Mouse (Mus musculus): ENCODE measurements around the gene Slc41a2. TPM values are rescaled to one million over a fixed set of nuclear protein-coding genes. Genes with fewer than 3 reads are reported as not detected.

Slc41a2 gene
- total RNA-seq, 2 experiments from 2014 or later, result 0.19 to 1.2 TPM

GRCm38 (mm10) chr10:83197690-83198336 is 139.9 kb downstream of the Slc41a2 start:
- ATAC-seq (replicated peaks; ENCODE audit: low FRiP score, poor library complexity, severe bottlenecking), result peak; percentile 73

DNA sequence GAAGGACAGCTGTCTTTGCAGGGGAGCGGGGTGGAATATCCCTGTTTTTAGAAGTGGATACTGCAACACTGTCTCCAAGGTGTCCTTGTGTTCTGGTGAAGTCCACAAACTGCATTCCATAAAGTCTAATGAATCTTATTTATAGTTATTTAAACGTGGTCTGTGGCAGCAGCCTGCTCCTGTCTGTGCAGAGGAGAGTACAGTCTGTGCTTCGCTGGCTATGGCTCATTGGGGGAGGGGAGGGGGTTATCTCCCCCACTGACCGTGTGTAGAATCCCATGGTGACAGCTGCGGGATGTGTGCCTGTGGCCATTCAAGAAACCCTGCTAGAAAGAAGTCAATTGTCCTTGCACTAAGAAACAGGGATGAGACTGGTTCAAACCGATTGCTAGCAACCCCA is 145.7 kb downstream of the Slc41a2 start:
- no peak for ATAC-seq (replicated peaks; ENCODE audit: low FRiP score, poor library complexity, severe bottlenecking)

DNA sequence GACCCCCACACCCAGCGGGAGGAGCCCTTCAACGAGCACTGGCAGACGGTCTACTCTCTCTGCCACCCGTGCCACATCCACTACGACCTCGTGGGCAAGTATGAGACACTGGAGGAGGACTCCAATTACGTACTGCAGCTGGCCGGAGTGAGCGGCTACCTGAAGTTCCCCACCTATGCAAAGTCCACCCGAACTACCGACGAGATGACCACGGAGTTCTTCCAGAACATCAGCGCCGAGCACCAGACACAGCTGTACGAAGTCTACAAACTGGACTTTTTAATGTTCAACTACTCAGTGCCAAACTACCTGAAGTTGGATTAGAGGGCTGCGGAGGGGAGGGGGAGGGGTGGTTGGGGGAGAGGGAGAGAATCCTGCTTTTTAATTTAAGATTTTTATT is 146.2 kb downstream of the Slc41a2 start:
- ATAC-seq (replicated peaks; ENCODE audit: low FRiP score, poor library complexity, severe bottlenecking), result no peak

DNA sequence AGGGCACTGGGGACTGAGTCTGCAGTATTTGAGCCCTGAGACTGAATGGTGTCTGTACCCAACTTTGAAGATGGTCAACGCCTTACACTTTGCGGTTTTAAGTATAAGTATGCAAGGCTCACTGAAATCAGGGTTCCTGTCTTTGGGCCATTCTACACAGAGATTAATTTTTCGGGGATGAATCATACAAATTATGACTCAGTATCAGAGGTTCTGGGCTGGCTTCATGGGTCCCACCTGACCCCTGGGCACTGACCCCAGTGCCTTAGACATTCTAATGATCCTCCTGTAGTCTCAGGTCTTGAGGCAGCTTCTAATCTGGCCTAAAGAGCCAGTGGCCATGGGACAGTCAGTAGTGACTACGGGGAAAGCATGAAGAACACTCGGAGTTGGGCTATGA is 148.6 kb downstream of the Slc41a2 start:
- ATAC-seq (replicated peaks; ENCODE audit: low FRiP score, poor library complexity, severe bottlenecking), result no peak

DNA sequence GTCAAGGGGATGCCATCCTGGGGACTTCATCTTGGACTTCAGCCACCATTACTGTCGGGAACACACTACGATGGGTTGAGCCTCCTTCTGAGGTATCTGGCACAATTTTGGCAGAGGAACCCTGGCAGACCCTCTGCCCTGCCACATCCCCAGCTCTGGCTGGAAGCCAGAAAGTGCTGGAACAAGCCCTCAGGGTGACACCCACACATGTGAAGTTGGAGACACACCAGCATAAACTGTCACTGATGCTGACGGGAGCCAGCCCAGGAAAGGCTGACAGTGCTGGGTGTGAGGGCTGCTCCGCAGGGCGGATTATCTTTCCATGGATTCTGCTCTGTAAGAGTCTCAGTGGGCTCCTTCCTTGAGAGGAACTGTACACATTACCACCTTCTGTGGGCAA is 150.7 kb downstream of the Slc41a2 start:
- ATAC-seq (replicated peaks; ENCODE audit: low FRiP score, poor library complexity, severe bottlenecking), result no peak

GRCm38 (mm10) chr10:83186167-83186566 is 151.5 kb downstream of the Slc41a2 start:
- no peak for ATAC-seq (replicated peaks; ENCODE audit: low FRiP score, poor library complexity, severe bottlenecking)

GRCm38 (mm10) chr10:83185121-83185520 is 152.6 kb downstream of the Slc41a2 start:
- ATAC-seq (replicated peaks; ENCODE audit: low FRiP score, poor library complexity, severe bottlenecking), result no peak

DNA sequence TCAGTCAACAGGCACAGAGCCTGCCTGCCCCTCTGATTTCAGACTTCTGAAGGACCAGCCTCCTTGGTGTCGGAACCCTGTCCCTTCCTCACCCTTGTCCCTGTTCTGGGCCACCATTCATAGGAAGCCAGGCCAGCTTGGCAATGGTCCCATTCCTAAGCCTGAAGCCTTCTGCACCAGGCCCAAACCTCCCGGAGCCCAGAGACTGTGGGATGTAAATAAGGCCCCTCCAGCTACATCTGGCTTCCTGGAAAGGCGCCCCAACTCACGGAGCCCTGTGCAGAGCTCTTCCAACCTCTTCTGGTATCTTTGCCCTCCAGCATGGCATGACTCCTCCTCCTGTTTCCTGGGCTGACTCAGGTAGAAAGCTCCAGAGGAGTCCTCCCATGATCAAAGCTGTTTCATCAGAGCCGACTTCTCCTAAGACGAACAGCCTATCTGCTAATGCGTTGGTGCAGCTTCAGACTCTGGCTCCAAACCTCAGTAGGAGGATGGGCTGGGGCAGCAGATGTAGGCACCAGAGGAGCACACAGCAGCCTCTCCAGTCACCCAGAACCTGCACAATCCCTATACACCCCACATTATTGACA is 153.1 kb downstream of the Slc41a2 start:
- no peak for ATAC-seq (replicated peaks; ENCODE audit: low FRiP score, poor library complexity, severe bottlenecking)

DNA sequence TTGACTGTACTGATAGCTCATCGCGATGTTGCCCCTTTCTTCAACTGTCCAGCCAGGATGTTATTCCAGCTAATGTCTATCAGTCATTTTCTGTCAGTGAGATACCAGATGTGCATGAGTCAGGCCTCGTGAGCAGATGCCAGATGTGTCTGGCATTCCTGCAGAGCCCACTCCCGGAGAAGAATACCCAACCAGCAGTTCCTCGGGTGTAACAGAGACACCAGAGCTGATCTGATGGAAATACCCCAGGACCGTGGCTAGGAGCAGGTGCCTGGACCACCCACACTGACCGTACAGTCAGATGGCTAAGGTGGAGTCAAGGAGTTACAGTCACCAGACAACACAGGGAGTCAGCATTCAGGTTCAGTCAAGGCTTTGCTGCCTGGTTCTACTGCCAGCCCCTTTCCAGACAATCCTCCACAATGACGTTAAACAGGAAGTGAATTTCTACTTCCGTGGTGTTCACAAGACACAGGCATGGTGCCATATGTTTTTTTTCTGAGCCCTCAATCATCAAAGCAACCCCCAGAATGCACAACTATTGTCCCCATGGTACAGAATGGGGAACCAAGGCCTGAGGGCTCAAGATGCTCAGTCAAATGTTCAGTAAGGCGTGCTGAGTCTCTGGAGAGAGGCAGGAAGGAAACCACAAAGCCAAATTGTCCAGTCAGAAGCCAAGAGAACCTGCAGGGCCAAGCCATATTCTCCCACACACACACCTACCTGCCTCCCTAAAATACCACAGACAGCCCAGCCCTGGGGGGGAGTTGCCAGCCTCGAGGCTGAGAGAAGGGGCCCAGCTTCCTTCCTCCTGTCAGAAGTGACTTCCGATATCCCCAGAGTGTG is 153.8 kb downstream of the Slc41a2 start:
- ATAC-seq (replicated peaks; ENCODE audit: low FRiP score, poor library complexity, severe bottlenecking), result no peak

DNA sequence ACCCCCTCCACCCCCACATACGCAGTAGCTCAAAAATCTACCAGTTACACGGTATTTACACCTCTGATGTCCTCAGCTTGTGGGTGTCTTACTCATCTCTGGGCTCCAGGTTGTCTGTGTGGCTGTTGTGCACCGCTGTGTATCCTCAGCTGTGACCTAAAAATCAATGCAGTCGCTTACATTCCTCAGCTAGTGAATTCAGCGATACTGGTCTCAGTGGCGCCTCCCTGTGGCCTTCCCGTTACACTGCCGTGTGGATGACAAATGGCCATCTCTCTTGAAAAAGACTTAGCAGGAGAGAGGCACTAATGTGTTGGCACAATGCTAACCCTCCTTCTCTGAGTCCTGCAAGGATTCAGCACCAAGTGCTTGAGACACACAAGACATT is 155.1 kb downstream of the Slc41a2 start:
- 0 out of 2 replicates have a peak, but pooled peaks have one; percentile 30 for ATAC-seq (replicated peaks; ENCODE audit: low FRiP score, poor library complexity, severe bottlenecking)

DNA sequence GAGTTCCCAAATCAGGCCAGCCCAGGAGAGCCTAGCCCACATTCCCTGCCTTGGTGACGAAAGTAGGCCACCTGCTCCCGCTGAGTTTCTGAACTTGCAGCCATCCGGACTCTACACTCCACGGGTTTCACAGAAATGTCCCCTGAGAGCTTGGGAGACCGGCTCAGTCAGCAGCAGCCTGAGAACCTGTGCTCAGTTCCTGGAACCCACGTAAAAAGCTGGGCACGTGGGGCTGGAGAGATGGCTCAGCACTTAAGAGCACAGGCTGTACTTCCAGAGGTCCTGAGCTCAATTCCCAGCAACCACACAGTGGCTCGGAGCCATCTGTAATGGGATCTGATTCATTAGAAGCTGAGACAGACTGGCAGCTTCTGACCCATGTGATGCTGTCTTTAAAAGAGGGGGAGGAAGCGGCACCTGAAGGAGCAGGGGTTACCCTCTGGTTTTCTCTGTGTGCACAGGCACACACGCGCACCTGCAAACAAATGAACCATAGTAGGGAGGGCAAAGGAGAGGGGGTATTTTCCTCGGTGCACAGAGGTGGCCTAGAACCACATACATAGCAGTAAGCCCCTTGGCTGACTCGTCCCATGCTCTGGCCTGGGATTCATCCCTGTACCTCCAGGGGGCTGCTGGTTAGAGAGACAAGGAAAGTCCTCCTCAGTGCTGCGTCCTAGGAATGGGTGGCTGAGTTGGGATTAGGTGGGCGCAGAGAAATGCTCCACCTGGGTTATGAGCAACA is 155.7 kb downstream of the Slc41a2 start:
- ATAC-seq (replicated peaks; ENCODE audit: low FRiP score, poor library complexity, severe bottlenecking), result no peak

Other genes starting within 250 kb of the Slc41a2 start
- 0.19 and 0.21 TPM in 2 replicates for gene D10Wsu102e, start 22.3 kb upstream of the Slc41a2 start, total RNA-seq (2015; ENCODE audit: low replicate concordance)
- gene D10Wsu102e, start 22.3 kb upstream of the Slc41a2 start, total RNA-seq (2017; ENCODE audit: low replicate concordance), result 0.14 and 0.26 TPM in 2 replicates
- not detected in 2 replicates for gene Aldh1l2, start 196.3 kb upstream of the Slc41a2 start, total RNA-seq (2015; ENCODE audit: low replicate concordance)
- gene Aldh1l2, start 196.3 kb upstream of the Slc41a2 start, total RNA-seq (2017; ENCODE audit: low replicate concordance), result not detected in 2 replicates
- gene Washc4, start 205.9 kb upstream of the Slc41a2 start, total RNA-seq (2015; ENCODE audit: low replicate concordance), result 4.6 and 9.6 TPM in 2 replicates
- 18.5 and 22.5 TPM in 2 replicates for gene Washc4, start 205.9 kb upstream of the Slc41a2 start, total RNA-seq (2017; ENCODE audit: low replicate concordance)